Mouse (Mus musculus): ENCODE data around the gene Gm20388. TPM values are rescaled to one million over a fixed set of nuclear protein-coding genes. Genes with fewer than 3 reads are reported as not detected.

Gm20388 gene
- total and polyA plus RNA-seq, 2 experiments from 2014 or later: 17.3 TPM; not detected in 1

GRCm38 (mm10) chr8:121073174-121074107, 1162.8 kb downstream of the Gm20388 start:
- Histone ChIP-seq H3K4me1 (ENCODE audit: control insufficient read depth, insufficient read depth) (peaks cover 5% of the 10 kb centered on the region; the same call in 1 of the 2 replicates), H3K9ac (replicated peaks; ENCODE audit: low read depth, low read length) (no peak overlapping the region), H3K27me3 (ENCODE audit: control insufficient read depth, insufficient read depth, low read length) (peaks cover 98% of the 10 kb centered on the region)

GRCm38 (mm10) chr8:121074108-121074847, 1163.6 kb downstream of the Gm20388 start:
- DNase-seq (ENCODE audit: low spot score) (no peak), ATAC-seq (ENCODE audit: insufficient read depth, low read depth) (no peak)
- Histone ChIP-seq H3K4me3 (ENCODE audit: low read depth, low read length) (0 out of 2 replicates have a peak overlapping the region, but pooled peaks have one; percentile 37), H3K9ac (replicated peaks; ENCODE audit: low read depth, low read length) (no peak overlapping the region), H3K27me3 (ENCODE audit: control insufficient read depth, insufficient read depth, low read length) (peaks cover 99% of the 10 kb centered on the region), H3K4me2 (ENCODE audit: low read depth, low read length) (no peak overlapping the region), H3K9me3 (replicated peaks; ENCODE audit: control insufficient read depth, low read length) (no peaks in the 10 kb centered on the region), H3K27ac (ENCODE audit: low read depth) (no peak overlapping the region), H3K4me1 (ENCODE audit: control insufficient read depth, insufficient read depth) (peaks cover 5% of the 10 kb centered on the region; the same call in 1 of the 2 replicates), H3K36me3 (replicated peaks; ENCODE audit: control insufficient read depth, insufficient read depth, low read length) (no peaks in the 10 kb centered on the region)
- TF ChIP-seq CTCF (IDR thresholded peaks at IDR 0.05; ENCODE audit: low read depth) (no peak), EP300 (IDR thresholded peaks at IDR 0.05; ENCODE audit: low read depth) (no peak)
- WGBS: 5% methylated on average over 15 of the region's 15 CpGs

More at GRCm38 (mm10) chr8:121073174-121074107, 1162.8 kb downstream of the Gm20388 start:
- WGBS: 2% methylated on average over 48 of the region's 48 CpGs
- DNase-seq (ENCODE audit: low spot score) (no peak), ATAC-seq (ENCODE audit: insufficient read depth, low read depth) (no peak)
- H3K4me2 ChIP-seq (ENCODE audit: low read depth, low read length): peak overlapping the region; percentile 51
- no peaks in the 10 kb centered on the region for H3K9me3 ChIP-seq (replicated peaks; ENCODE audit: control insufficient read depth, low read length)
- no peak overlapping the region for H3K27ac ChIP-seq (ENCODE audit: low read depth)
- peak overlapping the region; percentile 37 for H3K4me3 ChIP-seq (ENCODE audit: low read depth, low read length)
- no peak for TF ChIP-seq EP300 (IDR thresholded peaks at IDR 0.05; ENCODE audit: low read depth)
- TF ChIP-seq CTCF (IDR thresholded peaks at IDR 0.05; ENCODE audit: low read depth): no peak
- no peaks in the 10 kb centered on the region for H3K36me3 ChIP-seq (replicated peaks; ENCODE audit: control insufficient read depth, insufficient read depth, low read length)

GRCm38 (mm10) chr8:121074848-121075145, 1164.2 kb downstream of the Gm20388 start:
- Histone ChIP-seq H3K36me3 (replicated peaks; ENCODE audit: control insufficient read depth, insufficient read depth, low read length) (no peaks in the 10 kb centered on the region), H3K9ac (replicated peaks; ENCODE audit: low read depth, low read length) (no peak overlapping the region), H3K4me2 (ENCODE audit: low read depth, low read length) (no peak overlapping the region), H3K27ac (ENCODE audit: low read depth) (no peak overlapping the region), H3K4me3 (ENCODE audit: low read depth, low read length) (no peak overlapping the region), H3K4me1 (ENCODE audit: control insufficient read depth, insufficient read depth) (peaks cover 5% of the 10 kb centered on the region; the same call in 1 of the 2 replicates), H3K9me3 (replicated peaks; ENCODE audit: control insufficient read depth, low read length) (no peaks in the 10 kb centered on the region), H3K27me3 (ENCODE audit: control insufficient read depth, insufficient read depth, low read length) (peaks cover 99% of the 10 kb centered on the region)
- TF ChIP-seq EP300 (IDR thresholded peaks at IDR 0.05; ENCODE audit: low read depth) (no peak), CTCF (IDR thresholded peaks at IDR 0.05; ENCODE audit: low read depth) (no peak)
- DNase-seq (ENCODE audit: low spot score) (no peak), ATAC-seq (ENCODE audit: insufficient read depth, low read depth) (no peak)
- 1% methylated on average over 10 of the region's 10 CpGs for WGBS

GRCm38 (mm10) chr8:121075936-121076335, 1165.3 kb downstream of the Gm20388 start:
- Histone ChIP-seq H3K9ac (replicated peaks; ENCODE audit: low read depth, low read length) (no peak overlapping the region), H3K27ac (ENCODE audit: low read depth) (no peak overlapping the region), H3K27me3 (ENCODE audit: control insufficient read depth, insufficient read depth, low read length) (peaks cover 99% of the 10 kb centered on the region), H3K4me3 (ENCODE audit: low read depth, low read length) (no peak overlapping the region), H3K4me2 (ENCODE audit: low read depth, low read length) (no peak overlapping the region), H3K4me1 (ENCODE audit: control insufficient read depth, insufficient read depth) (peaks cover 5% of the 10 kb centered on the region; the same call in 1 of the 2 replicates), H3K9me3 (replicated peaks; ENCODE audit: control insufficient read depth, low read length) (no peaks in the 10 kb centered on the region), H3K36me3 (replicated peaks; ENCODE audit: control insufficient read depth, insufficient read depth, low read length) (no peaks in the 10 kb centered on the region)
- 5% methylated on average over 13 of the region's 13 CpGs for whole genome bisulfite sequencing
- no peak for DNase-seq (ENCODE audit: low spot score)
- TF ChIP-seq EP300 (IDR thresholded peaks at IDR 0.05; ENCODE audit: low read depth) (no peak), CTCF (IDR thresholded peaks at IDR 0.05; ENCODE audit: low read depth) (no peak)
- no peak for ATAC-seq (ENCODE audit: insufficient read depth, low read depth)

GRCm38 (mm10) chr8:121076555-121076954, 1165.9 kb downstream of the Gm20388 start:
- Histone ChIP-seq H3K27me3 (ENCODE audit: control insufficient read depth, insufficient read depth, low read length) (peaks cover 99% of the 10 kb centered on the region), H3K4me3 (ENCODE audit: low read depth, low read length) (no peak overlapping the region), H3K9ac (replicated peaks; ENCODE audit: low read depth, low read length) (no peak overlapping the region), H3K4me2 (ENCODE audit: low read depth, low read length) (no peak overlapping the region), H3K27ac (ENCODE audit: low read depth) (no peak overlapping the region), H3K9me3 (replicated peaks; ENCODE audit: control insufficient read depth, low read length) (no peaks in the 10 kb centered on the region), H3K4me1 (ENCODE audit: control insufficient read depth, insufficient read depth) (peaks cover 5% of the 10 kb centered on the region; the same call in 1 of the 2 replicates), H3K36me3 (replicated peaks; ENCODE audit: control insufficient read depth, insufficient read depth, low read length) (no peaks in the 10 kb centered on the region)
- TF ChIP-seq EP300 (IDR thresholded peaks at IDR 0.05; ENCODE audit: low read depth): no peak
- no peak for TF ChIP-seq CTCF (IDR thresholded peaks at IDR 0.05; ENCODE audit: low read depth)
- ATAC-seq (ENCODE audit: insufficient read depth, low read depth): no peak
- DNase-seq (ENCODE audit: low spot score): no peak
- 14% methylated on average over 7 of the region's 7 CpGs for WGBS
